Mouse (Mus musculus) lung, embryonic 14.5 days (tissue): ENCODE results near the gene Sbsn. TPM values are rescaled to one million over a fixed set of nuclear protein-coding genes. Genes with fewer than 3 reads are reported as not detected.
A peak's percentile ranks its signal among the peaks of the same experiment; 100 is the strongest.
"Not testable (repeated sequence)": the region's sequence is repeated elsewhere in the genome, so short reads cannot be mapped to it uniquely, and the experiment has no call there.

ENCODE experiments used
- ATAC-seq: fragments of 200-750 bp; cut with Nextera tagmentation; 2 replicates; pipeline ENCODE4 v1.8.0; 2017; ENCODE audit warnings: mild to moderate bottlenecking, moderate TSS enrichment, moderate library complexity; ENCODE audit not compliant: insufficient read depth
- DNase-seq: peaks from one replicate; pipeline ENCODE4 v3.0.0-alpha.2; 2015
- H3K27ac ChIP-seq: fragments of 300-500 bp; sonication (generic); 2 replicates; pipeline ENCODE4 v1.5.1; 2014; ENCODE audit warnings: low read depth, mild to moderate bottlenecking, moderate library complexity
- H3K27me3 ChIP-seq: fragments of 300-500 bp; sonication (generic); 2 replicates; pipeline ENCODE4 v1.6.1; 2014; ENCODE audit warnings: low read length, control low read depth; ENCODE audit not compliant: insufficient read depth
- H3K36me3 ChIP-seq: fragments of 300-500 bp; sonication (generic); 2 replicates; pipeline ENCODE4 v1.6.1; 2014; ENCODE audit warnings: control low read depth; ENCODE audit not compliant: insufficient read depth
- H3K4me1 ChIP-seq: fragments of 300-500 bp; sonication (generic); 2 replicates; pipeline ENCODE4 v1.6.1; 2014; ENCODE audit warnings: antibody characterized with exemption, control low read depth; ENCODE audit not compliant: insufficient read depth
- H3K4me2 ChIP-seq: fragments of 300-500 bp; sonication (generic); 2 replicates; pipeline ENCODE4 v1.6.1; 2014; ENCODE audit warnings: mild to moderate bottlenecking
- H3K4me3 ChIP-seq: fragments of 300-500 bp; sonication (generic); 2 replicates; pipeline ENCODE4 v1.5.1; 2014; ENCODE audit warnings: low read depth, low read length
- H3K9ac ChIP-seq: fragments of 300-500 bp; sonication (generic); 2 replicates; pipeline ENCODE4 v1.6.1; 2014
- H3K9me3 ChIP-seq: fragments of 300-500 bp; sonication (generic); 2 replicates; pipeline ENCODE4 v1.6.1; 2016; ENCODE audit warnings: low read depth, low read length, control low read depth
- CTCF ChIP-seq: IDR thresholded peaks from 2 replicates; pipeline ENCODE4 v1.5.1; 2016; ENCODE audit warnings: antibody characterized with exemption, low read depth
- WGBS: fragments of 180-500 bp; shearing (Covaris S2); extraction: QIAGEN DNeasy Blood & Tissue Kit; methylation state at CpG from one replicate; pipeline ENCODE4 v1.1.7; 2014; 5-methylcytosine and 5-hydroxymethylcytosine counted together
- polyA plus RNA-seq: library from polyadenylated mRNA; unstranded; fragments of >200 nt; fragmentation: Nextera tagmentation; extraction: Ambion mirVana; gene quantifications from 2 replicates; pipeline ENCODE4 v1.2.1, GENCODE M21; 2014

Gene Sbsn
- polyA plus RNA-seq, 1 experiment from 2014 or later, result 1.3 TPM

- Histone ChIP-seq H3K36me3 (no peaks in the 10 kb centered on the region), H3K9ac (no peak overlapping the region), H3K27ac (no peak overlapping the region), H3K4me3 (no peak overlapping the region), H3K9me3 (no peaks in the 10 kb centered on the region), H3K4me2 (no peak overlapping the region), H3K27me3 (peaks cover 15% of the 10 kb centered on the region; the same call in 1 of the 2 replicates), H3K4me1 (peaks cover 4% of the 10 kb centered on the region; the same call in 1 of the 2 replicates)
- DNase-seq, result no peak
- 79% methylated on average over 7 of the region's 7 CpGs for WGBS
- TF ChIP-seq CTCF, result no peak
- no peak for ATAC-seq
These were observed 30.0 kb upstream of the Sbsn start for GRCm38 (mm10) chr7:30721286-30721685.

GRCm38 (mm10) chr7:30723274-30723953, 27.9 kb upstream of the Sbsn start:
- Histone ChIP-seq H3K9ac (no peak overlapping the region), H3K27me3 (no peaks in the 10 kb centered on the region), H3K4me3 (no peak overlapping the region), H3K36me3 (peaks cover 9% of the 10 kb centered on the region; the same call in 1 of the 2 replicates), H3K4me2 (no peak overlapping the region), H3K9me3 (no peaks in the 10 kb centered on the region), H3K4me1 (peaks cover 4% of the 10 kb centered on the region; the same call in 1 of the 2 replicates), H3K27ac (no peak overlapping the region)
- no peak for TF ChIP-seq CTCF
- DNase-seq (peak; percentile 30), ATAC-seq (no peak)
- 63% methylated on average over 6 of the region's 6 CpGs for WGBS

GRCm38 (mm10) chr7:30728214-30728613, 23.1 kb upstream of the Sbsn start:
- DNase-seq (no peak), ATAC-seq (no peak)
- Histone ChIP-seq H3K27me3 (no peaks in the 10 kb centered on the region), H3K9me3 (no peaks in the 10 kb centered on the region), H3K9ac (peak overlapping the region; percentile 85), H3K27ac (no peak overlapping the region), H3K36me3 (peaks cover 14% of the 10 kb centered on the region; the same call in 1 of the 2 replicates), H3K4me3 (peak overlapping the region; percentile 83), H3K4me1 (peaks cover 7% of the 10 kb centered on the region; the same call in 1 of the 2 replicates), H3K4me2 (peak overlapping the region; percentile 89)
- TF ChIP-seq CTCF, result no peak
- 77% methylated on average over 6 of the region's 6 CpGs for WGBS

GRCm38 (mm10) chr7:30728739-30729395, 22.4 kb upstream of the Sbsn start:
- DNase-seq, result no peak
- Histone ChIP-seq H3K9ac (peak overlapping the region; percentile 85), H3K27ac (0 out of 2 replicates have a peak overlapping the region, but pooled peaks have one; percentile 4), H3K4me1 (peaks cover 7% of the 10 kb centered on the region; the same call in 1 of the 2 replicates), H3K4me2 (peak overlapping the region; percentile 89), H3K9me3 (no peaks in the 10 kb centered on the region), H3K27me3 (no peaks in the 10 kb centered on the region), H3K4me3 (peak overlapping the region; percentile 83), H3K36me3 (peaks cover 18% of the 10 kb centered on the region; the same call in 1 of the 2 replicates)
- no peak for TF ChIP-seq CTCF
- WGBS, result 6% methylated on average over 26 of the region's 26 CpGs
- ATAC-seq, result peak; percentile 57

- no peaks in the 10 kb centered on the region for H3K27me3 ChIP-seq
- peak; percentile 46 for TF ChIP-seq CTCF
- peaks cover 7% of the 10 kb centered on the region; the same call in 1 of the 2 replicates for H3K4me1 ChIP-seq
- peak within 1 kb of the TSS; percentile 81 for H3K27ac ChIP-seq
- ATAC-seq (peak; percentile 99), DNase-seq (peak; percentile 98)
- peak within 1 kb of the TSS; percentile 85 for H3K9ac ChIP-seq
- peak within 1 kb of the TSS; percentile 83 for H3K4me3 ChIP-seq
- H3K9me3 ChIP-seq, result no peaks in the 10 kb centered on the region
- WGBS, result under 1% methylated on average over 60 of the region's 60 CpGs
- peak within 1 kb of the TSS; percentile 89 for H3K4me2 ChIP-seq
- H3K36me3 ChIP-seq, result peaks cover 20% of the 10 kb centered on the region; the same call in 1 of the 2 replicates
These were observed 21.7 kb upstream of the Sbsn start, which contains the start of gene Tmem147 for GRCm38 (mm10) chr7:30729396-30730063. Gene Tmem147 (minus strand): TSS chr7:30729540.

- H3K4me2 ChIP-seq, result peak overlapping the region; percentile 89
- not testable (repeated sequence) for H3K9me3 ChIP-seq, DNase-seq, H3K27me3 ChIP-seq, H3K4me1 ChIP-seq
- 22% methylated on average over 14 of the region's 22 CpGs for WGBS
- ATAC-seq, result peak; percentile 6; the same call in 1 of the 2 replicates
- peak overlapping the region; percentile 81 for H3K27ac ChIP-seq
- peak overlapping the region; percentile 85 for H3K9ac ChIP-seq
- H3K4me3 ChIP-seq, result peak overlapping the region; percentile 83
- H3K36me3 ChIP-seq, result peaks cover 20% of the 10 kb centered on the region; the same call in 1 of the 2 replicates
These were observed 21.1 kb upstream of the Sbsn start for GRCm38 (mm10) chr7:30730064-30730722.
